Mouse (Mus musculus) kidney, postnatal 0 days (tissue): ENCODE measurements around the gene Scube3. TPM values are rescaled to one million over a fixed set of nuclear protein-coding genes. Genes with fewer than 3 reads are reported as not detected.

Experiments
- ATAC-seq: fragments of 200-750 bp; cut with Nextera tagmentation; replicated peaks from 2 replicates; pipeline ENCODE4 v1.8.0; 2017; ENCODE audit warnings: low read depth, moderate number of reproducible peaks, moderate TSS enrichment, moderate library complexity; ENCODE audit not compliant: low FRiP score
- DNase-seq: peaks from one replicate; pipeline ENCODE4 v3.0.0-alpha.2; 2016; ENCODE audit warnings: low spot score
- H3K27ac ChIP-seq: fragments of 300-500 bp; sonication (generic); 2 replicates; pipeline ENCODE4 v1.5.1; 2014; ENCODE audit warnings: mild to moderate bottlenecking
- H3K27me3 ChIP-seq: fragments of 300-500 bp; sonication (generic); 2 replicates; pipeline ENCODE4 v1.6.1; 2014; ENCODE audit warnings: low read length, mixed read lengths; ENCODE audit not compliant: insufficient read depth
- H3K36me3 ChIP-seq: fragments of 300-500 bp; sonication (generic); 2 replicates; pipeline ENCODE4 v1.6.1; 2014; ENCODE audit warnings: low read length, mixed read lengths; ENCODE audit not compliant: insufficient read depth
- H3K4me1 ChIP-seq: fragments of 300-500 bp; sonication (generic); replicated peaks from 2 replicates; pipeline ENCODE4 v1.6.1; 2014; ENCODE audit warnings: antibody characterized with exemption, low read length, mixed read lengths; ENCODE audit not compliant: insufficient read depth
- H3K4me2 ChIP-seq: fragments of 300-500 bp; sonication (generic); 2 replicates; pipeline ENCODE4 v1.6.1; 2014; ENCODE audit warnings: mild to moderate bottlenecking, low read length, moderate library complexity, mixed read lengths
- H3K4me3 ChIP-seq: fragments of 300-500 bp; sonication (generic); replicated peaks from 2 replicates; pipeline ENCODE4 v1.5.1; 2014; ENCODE audit warnings: low read depth, low read length
- H3K9ac ChIP-seq: fragments of 300-500 bp; sonication (generic); 2 replicates; pipeline ENCODE4 v1.6.1; 2014; ENCODE audit warnings: low read depth, low read length
- H3K9me3 ChIP-seq: fragments of 300-500 bp; sonication (generic); replicated peaks from 2 replicates; pipeline ENCODE4 v1.6.1; 2016; ENCODE audit warnings: low read length, inconsistent platforms, mixed read lengths
- CTCF ChIP-seq: IDR thresholded peaks from 2 replicates; pipeline ENCODE4 v1.5.1; 2016; ENCODE audit warnings: antibody characterized with exemption, low read depth, mild to moderate bottlenecking, moderate library complexity
- WGBS: fragments of 180-500 bp; shearing (Covaris S2); extraction: QIAGEN DNeasy Blood & Tissue Kit; methylation state at CpG from one replicate; pipeline ENCODE4 v1.1.7; 2014; 5-methylcytosine and 5-hydroxymethylcytosine counted together
- polyA plus RNA-seq: library from polyadenylated mRNA; unstranded; fragments of >200 nt; fragmentation: Nextera tagmentation; extraction: Ambion mirVana; gene quantifications from 2 replicates; pipeline ENCODE4 v1.2.1, GENCODE M21; 2015

Gene Scube3
- polyA plus RNA-seq, 1 experiment from 2014 or later, result 14.2 TPM

DNA sequence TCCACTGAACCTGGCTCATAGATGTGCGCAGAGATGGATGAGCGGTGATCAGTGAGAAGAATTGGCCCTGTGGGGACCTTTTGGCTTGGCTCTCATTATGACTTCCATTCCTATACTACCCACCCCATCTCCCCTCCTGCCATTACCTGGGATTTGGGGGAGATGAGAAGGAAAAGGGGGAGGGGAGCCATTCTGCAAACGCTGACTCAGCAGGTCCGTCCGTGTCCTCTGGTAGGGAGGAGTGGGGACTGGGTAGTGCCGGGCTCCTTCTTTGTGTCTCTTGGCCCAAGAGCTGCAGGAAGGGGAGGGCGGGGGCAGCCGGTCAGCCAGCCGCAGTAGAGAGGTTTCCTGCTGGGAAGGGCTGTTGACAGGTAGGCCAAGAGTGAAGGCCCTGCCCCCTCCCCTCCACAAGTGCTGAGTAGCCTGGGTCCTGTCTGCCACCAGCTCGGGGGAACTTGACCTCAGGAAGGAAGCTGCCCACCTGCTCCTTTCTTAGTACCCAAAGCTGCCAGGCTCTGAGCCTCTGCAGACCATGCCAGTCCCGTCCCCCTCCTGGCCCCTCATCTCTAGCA, 19.5 kb downstream of the Scube3 start:
- TF ChIP-seq CTCF, result no peak
- Histone ChIP-seq H3K36me3 (0 out of 2 replicates have a peak, but pooled peaks cover 5% of the 10 kb centered on the region), H3K9ac (no peak overlapping the region), H3K4me3 (no peak overlapping the region), H3K9me3 (no peaks in the 10 kb centered on the region), H3K4me1 (no peaks in the 10 kb centered on the region), H3K27ac (no peak overlapping the region), H3K27me3 (no peaks in the 10 kb centered on the region), H3K4me2 (no peak overlapping the region)
- DNase-seq, result no peak
- no peak for ATAC-seq
- WGBS, result 30% methylated on average over 11 of the region's 11 CpGs

DNA sequence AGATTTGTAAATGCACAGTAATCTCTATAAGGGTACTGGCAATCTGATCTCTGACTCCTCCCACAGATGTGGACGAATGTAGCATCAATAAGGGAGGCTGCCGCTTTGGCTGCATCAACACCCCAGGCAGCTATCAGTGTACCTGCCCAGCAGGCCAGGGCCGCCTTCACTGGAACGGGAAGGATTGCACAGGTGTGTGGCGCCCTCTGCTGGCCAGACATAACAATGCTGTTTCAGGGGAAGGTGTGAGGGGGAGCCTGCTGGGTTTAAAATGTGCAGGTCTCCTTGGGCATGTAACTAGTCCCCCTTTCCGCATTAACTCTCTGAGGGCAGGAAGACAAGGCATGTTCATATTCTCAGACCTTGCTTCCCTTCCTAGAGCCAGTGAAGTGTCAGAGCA, 21.7 kb downstream of the Scube3 start:
- ATAC-seq (peak; percentile 65; the same call in 1 of the 2 replicates), DNase-seq (peak; percentile 78)
- Histone ChIP-seq H3K9ac (no peak overlapping the region), H3K9me3 (no peaks in the 10 kb centered on the region), H3K4me2 (no peak overlapping the region), H3K27me3 (no peaks in the 10 kb centered on the region), H3K4me1 (no peaks in the 10 kb centered on the region), H3K36me3 (peaks cover 7% of the 10 kb centered on the region; the same call in 1 of the 2 replicates), H3K4me3 (no peak overlapping the region), H3K27ac (no peak overlapping the region)
- TF ChIP-seq CTCF, result peak; percentile 97
- WGBS, result 9% methylated on average over 6 of the region's 6 CpGs

DNA sequence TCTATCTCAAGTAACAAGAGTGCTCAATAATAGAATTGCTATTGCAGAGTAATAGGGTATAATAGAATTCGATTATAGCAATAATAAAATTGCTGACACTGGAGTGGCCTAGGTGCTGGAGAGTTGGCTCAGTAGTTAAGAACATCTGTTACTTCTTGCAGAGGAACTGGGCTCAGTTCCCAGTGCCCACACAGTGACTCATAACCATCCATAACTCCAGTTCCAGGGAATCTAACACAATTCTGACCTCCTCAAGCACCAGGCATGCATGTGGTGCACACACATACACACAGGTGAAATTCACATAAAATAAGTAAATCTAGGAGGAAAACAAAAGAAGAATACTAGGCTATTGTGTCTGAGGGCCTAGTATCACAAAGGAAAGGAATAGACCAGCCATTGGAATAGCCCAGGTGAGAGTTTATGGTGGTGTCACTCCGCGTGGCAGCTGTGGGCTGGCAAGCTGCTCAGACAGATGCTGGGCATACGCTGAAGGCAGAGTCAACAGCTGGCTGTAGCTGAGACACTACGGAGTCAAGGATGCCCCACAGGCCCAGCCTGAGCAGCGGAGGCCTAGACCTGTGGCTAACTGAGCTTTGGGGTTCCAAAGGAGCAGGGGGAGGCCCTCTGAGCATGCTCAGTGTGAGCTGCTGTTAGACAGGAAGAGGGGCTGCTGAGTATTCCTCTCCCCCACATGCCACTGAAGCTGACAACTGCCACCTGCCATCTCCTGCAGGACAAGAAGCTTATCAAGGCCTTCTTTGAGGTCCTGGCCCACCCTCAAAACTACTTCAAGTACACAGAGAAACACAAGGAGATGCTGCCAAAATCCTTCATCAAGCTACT, 28.7 kb downstream of the Scube3 start:
- ATAC-seq (no peak), DNase-seq (peak; percentile 68)
- Histone ChIP-seq H3K27ac (peak overlapping the region; percentile 13; the same call in 1 of the 2 replicates), H3K4me1 (peaks cover 10% of the 10 kb centered on the region; the same call in 1 of the 2 replicates), H3K4me3 (no peak overlapping the region), H3K27me3 (no peaks in the 10 kb centered on the region), H3K9ac (no peak overlapping the region), H3K36me3 (peaks cover 4% of the 10 kb centered on the region; the same call in 1 of the 2 replicates), H3K9me3 (no peaks in the 10 kb centered on the region), H3K4me2 (no peak overlapping the region)
- 67% methylated on average over 6 of the region's 6 CpGs for WGBS
- TF ChIP-seq CTCF, result no peak

DNA sequence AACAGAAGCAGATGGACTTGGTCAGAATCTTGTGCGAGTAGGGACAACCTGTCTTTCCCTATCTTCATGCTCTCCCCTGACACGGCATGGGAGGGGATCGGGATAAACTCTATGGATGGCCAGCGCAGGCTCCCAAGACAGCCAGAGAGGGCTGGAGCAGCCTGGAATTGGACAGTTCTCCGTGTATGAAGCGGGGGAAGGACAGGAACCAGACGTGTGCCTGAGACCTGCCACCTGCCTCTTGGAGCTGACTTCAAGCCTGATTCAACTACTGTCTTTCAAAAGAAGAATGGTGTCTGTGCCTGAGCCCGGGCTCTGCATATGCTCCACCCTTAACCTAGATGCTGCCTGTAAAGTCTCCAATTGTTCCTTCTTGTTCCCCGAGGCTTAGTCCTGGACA, 30.7 kb downstream of the Scube3 start:
- no peak overlapping the region for H3K4me2 ChIP-seq
- no peaks in the 10 kb centered on the region for H3K9me3 ChIP-seq
- WGBS, result 30% methylated on average over 9 of the region's 9 CpGs
- H3K9ac ChIP-seq, result no peak overlapping the region
- H3K4me1 ChIP-seq, result peaks cover 17% of the 10 kb centered on the region
- H3K36me3 ChIP-seq, result 0 out of 2 replicates have a peak, but pooled peaks cover 4% of the 10 kb centered on the region
- H3K4me3 ChIP-seq, result no peak overlapping the region
- H3K27ac ChIP-seq, result 0 out of 2 replicates have a peak overlapping the region, but pooled peaks have one; percentile 20
- H3K27me3 ChIP-seq, result no peaks in the 10 kb centered on the region
- DNase-seq (peak; percentile 64), ATAC-seq (no peak)
- TF ChIP-seq CTCF, result no peak

DNA sequence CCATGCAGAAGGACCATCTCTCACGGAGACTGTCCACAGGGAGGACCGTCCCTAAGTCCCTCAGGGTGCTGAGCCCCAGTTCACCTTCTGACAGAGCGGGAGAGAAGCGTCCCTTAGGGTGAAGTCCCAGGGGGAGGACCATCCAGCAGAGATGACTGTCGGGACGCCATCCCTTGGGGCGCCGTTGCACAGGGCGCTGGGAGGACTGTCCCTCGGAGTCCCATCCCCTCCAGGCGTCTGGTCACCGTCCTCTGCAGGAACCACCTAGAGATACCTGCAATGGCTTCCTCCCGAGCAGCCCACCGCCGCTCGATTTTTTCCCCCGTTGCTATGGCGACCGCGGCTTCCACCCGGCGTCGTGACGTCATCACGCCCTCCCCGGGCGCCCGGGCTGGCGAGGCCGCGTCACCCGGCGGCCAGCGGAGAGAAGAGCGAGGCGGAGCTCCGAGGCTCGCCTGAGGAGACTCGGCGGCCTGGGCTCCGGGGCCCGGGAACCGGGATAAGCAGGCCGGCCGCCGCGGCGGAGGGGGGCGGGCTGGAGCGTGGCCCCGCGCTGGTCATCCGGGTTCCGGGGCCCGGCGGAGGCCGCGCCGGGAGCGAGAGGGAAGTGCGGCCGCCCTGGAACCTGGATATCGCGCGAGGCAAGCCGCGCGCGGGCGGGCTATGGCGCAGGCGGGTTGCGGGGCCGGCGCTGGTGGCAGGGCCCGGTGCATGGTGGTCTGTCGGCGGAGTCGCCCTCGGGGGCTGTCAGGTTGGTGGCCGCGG, 35.0 kb downstream of the Scube3 start, which contains the start of gene Zfp523:
Gene Zfp523 (plus strand): TSS at position 355 of the 765 bp plus-strand sequence.
- Histone ChIP-seq H3K4me2 (peak within 1 kb of the TSS; percentile 92), H3K36me3 (no peaks in the 10 kb centered on the region; the same call in 1 of the 2 replicates), H3K27me3 (no peaks in the 10 kb centered on the region), H3K27ac (peak within 1 kb of the TSS; percentile 93), H3K4me1 (peaks cover 20% of the 10 kb centered on the region), H3K9me3 (no peaks in the 10 kb centered on the region), H3K9ac (peak within 1 kb of the TSS; percentile 95), H3K4me3 (peak within 1 kb of the TSS; percentile 81)
- DNase-seq (peak; percentile 91), ATAC-seq (peak; percentile 90)
- no peak for TF ChIP-seq CTCF
- under 1% methylated on average over 71 of the region's 82 CpGs for WGBS

DNA sequence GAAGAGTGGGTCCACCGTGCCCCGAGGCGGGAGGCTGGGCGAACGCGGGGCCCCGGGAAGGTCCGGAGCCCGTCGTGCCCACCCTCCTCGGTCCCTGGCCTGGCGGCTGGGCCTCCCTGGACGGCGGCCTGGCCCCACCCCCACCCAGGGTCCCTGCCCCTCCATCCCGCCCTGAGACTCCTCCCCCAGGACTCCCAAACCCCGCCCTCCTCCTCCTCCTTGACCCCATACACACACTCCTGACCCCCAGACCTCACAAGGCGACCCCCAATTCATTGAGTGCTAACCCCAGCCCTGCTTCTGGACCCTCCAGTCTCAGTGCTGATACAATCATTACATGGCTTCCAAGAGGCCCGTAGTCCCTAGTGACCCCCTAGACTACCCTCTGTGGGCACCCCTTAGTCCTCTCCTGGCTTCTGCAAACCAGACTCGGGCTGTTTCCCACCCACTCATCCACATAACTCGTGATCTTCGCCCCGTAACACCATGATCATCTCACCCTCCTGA, 35.7 kb downstream of the Scube3 start:
- 4% methylated on average over 18 of the region's 22 CpGs for WGBS
- ATAC-seq (peak; percentile 74), DNase-seq (peak; percentile 66)
- H3K36me3 ChIP-seq, result no peaks in the 10 kb centered on the region; the same call in 1 of the 2 replicates
- peak overlapping the region; percentile 93 for H3K27ac ChIP-seq
- no peak for TF ChIP-seq CTCF
- H3K9me3 ChIP-seq, result no peaks in the 10 kb centered on the region
- H3K9ac ChIP-seq, result peak overlapping the region; percentile 95
- peak overlapping the region; percentile 81 for H3K4me3 ChIP-seq
- no peaks in the 10 kb centered on the region for H3K27me3 ChIP-seq
- H3K4me1 ChIP-seq, result peaks cover 14% of the 10 kb centered on the region
- H3K4me2 ChIP-seq, result peak overlapping the region; percentile 92
